Mouse (Mus musculus) intestine, postnatal 0 days (tissue): Measurements from ENCODE around the gene Camta1. TPM values are rescaled to one million over a fixed set of nuclear protein-coding genes. Genes with fewer than 3 reads are reported as not detected.

Experiments used
- ATAC-seq: fragments of 200-750 bp; cut with Nextera tagmentation; 2 replicates; pipeline ENCODE4 v1.8.0; 2017; ENCODE audit warnings: mild to moderate bottlenecking, moderate TSS enrichment, moderate library complexity
- H3K27ac ChIP-seq: fragments of 300-500 bp; sonication (generic); 2 replicates; pipeline ENCODE4 v1.5.1; 2014; ENCODE audit warnings: mild to moderate bottlenecking, low read depth, low read length, moderate library complexity
- H3K27me3 ChIP-seq: fragments of 300-500 bp; sonication (generic); replicated peaks from 2 replicates; pipeline ENCODE4 v1.6.1; 2014; ENCODE audit warnings: low read length, mixed read lengths; ENCODE audit not compliant: control insufficient read depth, insufficient read depth
- H3K36me3 ChIP-seq: fragments of 300-500 bp; sonication (generic); 2 replicates; pipeline ENCODE4 v1.6.1; 2014; ENCODE audit warnings: mild to moderate bottlenecking, moderate library complexity; ENCODE audit not compliant: control insufficient read depth, insufficient read depth
- H3K4me1 ChIP-seq: fragments of 300-500 bp; sonication (generic); replicated peaks from 2 replicates; pipeline ENCODE4 v1.6.1; 2014; ENCODE audit warnings: antibody characterized with exemption, low read length, mixed read lengths; ENCODE audit not compliant: control insufficient read depth, insufficient read depth
- H3K4me2 ChIP-seq: fragments of 300-500 bp; sonication (generic); replicated peaks from 2 replicates; pipeline ENCODE4 v1.6.1; 2014; ENCODE audit warnings: low read depth, mild to moderate bottlenecking, moderate library complexity
- H3K4me3 ChIP-seq: fragments of 300-500 bp; sonication (generic); 2 replicates; pipeline ENCODE4 v1.5.1; 2014; ENCODE audit warnings: low read depth, low read length
- H3K9ac ChIP-seq: fragments of 300-500 bp; sonication (generic); 2 replicates; pipeline ENCODE4 v1.6.1; 2014; ENCODE audit warnings: mild to moderate bottlenecking, low read depth, low read length
- H3K9me3 ChIP-seq: fragments of 300-500 bp; sonication (generic); 2 replicates; pipeline ENCODE4 v1.6.1; 2016; ENCODE audit warnings: mixed run types; ENCODE audit not compliant: control insufficient read depth
- CTCF ChIP-seq: sonication (generic); IDR thresholded peaks from 2 replicates; pipeline ENCODE4 v1.5.1; 2016; ENCODE audit warnings: low read depth, mild to moderate bottlenecking, control low read depth, antibody characterized with exemption, moderate library complexity
- WGBS: fragments of 180-500 bp; shearing (Covaris S2); extraction: QIAGEN DNeasy Blood & Tissue Kit; methylation state at CpG from one replicate; pipeline ENCODE4 v1.1.7; 2014; 5-methylcytosine and 5-hydroxymethylcytosine counted together
- polyA plus RNA-seq: library from polyadenylated mRNA; unstranded; fragments of >200 nt; fragmentation: Nextera tagmentation; extraction: Ambion mirVana; gene quantifications from 2 replicates; pipeline ENCODE4 v1.2.1, GENCODE M21; 2015

The Camta1 gene
- polyA plus RNA-seq, 1 experiment from 2014 or later = 54.1 TPM

- H3K27ac ChIP-seq = no peak overlapping the region
- ATAC-seq = no peak
- H3K36me3 ChIP-seq = no peaks in the 10 kb centered on the region
- no peaks in the 10 kb centered on the region for H3K4me1 ChIP-seq
- H3K9ac ChIP-seq = no peak overlapping the region
- H3K27me3 ChIP-seq = no peaks in the 10 kb centered on the region
- no peak overlapping the region for H3K4me3 ChIP-seq
- H3K4me2 ChIP-seq = no peak overlapping the region
- 64% methylated on average over 11 of the region's 11 CpGs for WGBS
- no peaks in the 10 kb centered on the region for H3K9me3 ChIP-seq
- TF ChIP-seq CTCF = no peak
Observed at GRCm38 (mm10) chr4:151306311-151306765, 555.3 kb downstream of the Camta1 start.

- Histone ChIP-seq H3K9me3 (no peaks in the 10 kb centered on the region), H3K4me2 (no peak overlapping the region), H3K27me3 (no peaks in the 10 kb centered on the region), H3K4me3 (no peak overlapping the region), H3K9ac (no peak overlapping the region), H3K36me3 (no peaks in the 10 kb centered on the region), H3K27ac (no peak overlapping the region), H3K4me1 (no peaks in the 10 kb centered on the region)
- no peak for TF ChIP-seq CTCF
- ATAC-seq = no peak
- WGBS = 82% methylated on average over 6 of the region's 6 CpGs
Observed at GRCm38 (mm10) chr4:151305761-151306160, 555.9 kb downstream of the Camta1 start.

DNA sequence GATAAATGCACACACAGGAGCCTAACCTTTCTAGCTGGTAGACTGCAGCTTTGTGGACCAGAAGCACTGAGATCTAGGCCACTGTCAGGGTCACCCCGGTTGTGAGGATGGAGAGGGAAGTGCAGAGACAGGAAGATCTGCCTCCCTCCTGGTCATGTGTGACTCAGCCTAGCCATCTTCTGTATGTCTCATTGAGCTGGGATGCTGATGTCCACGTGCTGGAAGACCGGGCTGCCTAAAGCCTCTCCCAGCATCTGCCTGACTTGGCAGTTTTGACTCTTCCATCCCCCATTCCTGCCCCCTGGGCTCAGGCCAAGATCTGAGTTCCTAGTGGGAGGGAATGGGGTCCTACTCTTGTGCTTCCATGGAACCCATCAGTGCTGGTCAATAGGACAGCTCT, 557.7 kb downstream of the Camta1 start:
- Histone ChIP-seq H3K36me3 (no peaks in the 10 kb centered on the region), H3K4me2 (no peak overlapping the region), H3K4me3 (no peak overlapping the region), H3K27me3 (no peaks in the 10 kb centered on the region), H3K9me3 (no peaks in the 10 kb centered on the region), H3K27ac (no peak overlapping the region), H3K4me1 (no peaks in the 10 kb centered on the region), H3K9ac (no peak overlapping the region)
- ATAC-seq = no peak
- no peak for TF ChIP-seq CTCF
- WGBS = 66% methylated on average over 3 of the region's 3 CpGs

- Histone ChIP-seq H3K4me1 (no peaks in the 10 kb centered on the region), H3K4me2 (no peak overlapping the region), H3K36me3 (no peaks in the 10 kb centered on the region), H3K9ac (no peak overlapping the region), H3K27ac (no peak overlapping the region), H3K27me3 (no peaks in the 10 kb centered on the region), H3K9me3 (no peaks in the 10 kb centered on the region), H3K4me3 (no peak overlapping the region)
- no peak for TF ChIP-seq CTCF
- 82% methylated on average over 5 of the region's 5 CpGs for WGBS
- no peak for ATAC-seq
Observed at GRCm38 (mm10) chr4:151303436-151303835, 558.2 kb downstream of the Camta1 start.

DNA sequence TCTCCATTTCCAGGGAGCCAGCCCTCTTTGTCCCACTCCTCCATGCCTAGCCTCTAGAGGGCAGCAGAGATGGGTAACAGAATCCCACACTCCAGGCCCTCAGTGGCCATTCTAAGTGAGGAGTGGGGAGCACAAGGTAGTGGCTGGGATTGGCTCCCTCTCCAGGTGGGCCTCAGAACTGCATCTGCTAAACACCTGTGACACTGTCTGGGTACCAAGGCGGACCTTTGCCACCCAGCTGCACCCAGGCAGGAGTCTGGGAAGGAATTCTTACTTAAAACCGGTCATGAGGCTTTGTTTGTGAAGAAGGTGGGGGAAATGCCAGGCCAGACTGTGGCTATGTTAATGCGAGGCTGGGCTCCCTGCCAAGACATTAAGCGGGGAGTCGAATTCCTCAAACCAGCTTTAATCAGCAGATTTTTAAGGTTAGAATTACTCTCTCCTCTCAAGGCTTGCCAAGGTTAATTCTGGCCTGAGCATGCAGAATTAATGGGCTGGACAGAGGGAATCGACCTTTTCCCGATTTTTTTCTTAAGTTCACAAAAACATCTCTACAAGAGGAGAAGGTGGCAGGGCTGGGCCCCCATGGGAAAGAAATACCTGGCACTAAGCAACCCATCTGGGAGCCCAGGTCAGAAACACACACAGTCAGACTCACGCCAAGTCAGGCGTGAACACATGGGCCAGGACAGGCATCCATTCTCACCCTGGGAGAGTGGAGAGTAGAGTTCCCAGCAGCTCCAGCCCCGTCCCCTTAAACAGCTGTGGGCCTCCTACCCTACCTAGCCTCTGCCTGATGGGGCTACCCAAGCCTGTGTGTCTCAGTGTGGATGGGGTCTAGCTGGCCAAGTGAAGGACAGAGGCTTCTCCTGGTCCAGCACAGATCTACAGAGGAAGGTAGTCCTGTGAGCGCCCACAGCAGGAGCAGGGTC, 559.2 kb downstream of the Camta1 start:
- 45% methylated on average over 11 of the region's 11 CpGs for WGBS
- H3K4me3 ChIP-seq = no peak overlapping the region
- TF ChIP-seq CTCF = peak; percentile 75
- no peaks in the 10 kb centered on the region for H3K9me3 ChIP-seq
- ATAC-seq = no peak
- H3K27ac ChIP-seq = no peak overlapping the region
- H3K27me3 ChIP-seq = no peaks in the 10 kb centered on the region
- no peaks in the 10 kb centered on the region for H3K36me3 ChIP-seq
- no peak overlapping the region for H3K9ac ChIP-seq
- no peak overlapping the region for H3K4me2 ChIP-seq
- no peaks in the 10 kb centered on the region for H3K4me1 ChIP-seq

GRCm38 (mm10) chr4:151301337-151301736, 560.3 kb downstream of the Camta1 start:
- TF ChIP-seq CTCF = no peak
- Histone ChIP-seq H3K36me3 (no peaks in the 10 kb centered on the region), H3K9me3 (no peaks in the 10 kb centered on the region), H3K4me1 (no peaks in the 10 kb centered on the region), H3K4me2 (no peak overlapping the region), H3K27me3 (no peaks in the 10 kb centered on the region), H3K27ac (no peak overlapping the region), H3K9ac (no peak overlapping the region), H3K4me3 (no peak overlapping the region)
- 37% methylated on average over 9 of the region's 9 CpGs for WGBS
- no peak for ATAC-seq
